Mouse (Mus musculus) activated CD4-positive, CD25-positive, alpha-beta regulatory T cell, adult 4 months (primary cell): ENCODE data around the gene Phospho2. TPM values are rescaled to one million over a fixed set of nuclear protein-coding genes. Genes with fewer than 3 reads are reported as not detected.
A peak's percentile ranks its signal among the peaks of the same experiment; 100 is the strongest.
"Not testable (repeated sequence)": the region's sequence is repeated elsewhere in the genome, so short reads cannot be mapped to it uniquely, and the experiment has no call there.

Experiments
- ATAC-seq: one replicate; pipeline ENCODE4 v1.8.0; 2017
- polyA plus RNA-seq, 2 experiments: library from polyadenylated mRNA; unstranded; fragments of 100-300 nt; shearing (Covaris generic); gene quantifications; one replicate each; pipeline ENCODE4 v1.2.1; 2017

Phospho2 gene
- 10 to 100 TPM; 44.8 to 47.8 TPM for polyA plus RNA-seq

DNA sequence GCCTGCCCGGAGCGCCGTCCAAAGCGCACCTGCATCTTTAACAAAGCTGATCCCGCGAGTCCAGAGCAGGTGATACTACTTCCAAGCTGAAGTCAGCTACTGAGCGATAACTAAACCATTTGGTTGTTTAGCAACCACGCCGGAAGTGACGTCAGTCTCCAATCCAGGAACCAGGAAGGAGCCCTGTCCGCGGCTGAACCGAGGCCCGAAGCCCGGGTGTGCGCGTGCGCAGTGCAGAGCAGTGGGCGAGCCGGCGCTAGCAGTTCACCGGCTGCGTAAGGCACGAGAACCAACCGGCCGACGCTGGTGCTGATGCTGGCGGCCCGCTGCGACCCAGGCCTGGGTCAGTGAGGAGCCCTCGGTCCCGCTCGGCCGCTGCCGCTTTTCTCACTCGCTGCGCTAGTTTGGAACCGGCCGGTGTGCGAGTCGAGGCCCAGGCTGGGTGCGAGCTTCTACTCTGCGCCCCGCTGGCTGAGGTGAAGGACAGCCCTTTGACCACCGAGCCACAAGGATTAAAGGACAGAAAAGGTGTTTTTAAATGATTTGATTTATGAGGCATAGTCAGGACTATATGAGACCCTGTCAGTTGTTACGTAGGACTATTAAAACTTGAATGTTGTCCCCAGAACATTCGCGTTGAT, at the start of gene Phospho2, which contains the start of gene Ccdc173:
Phospho2 (plus strand) TSS at position 195 of the 641 bp plus-strand sequence.
Ccdc173 (minus strand) TSS at position 147 of the 641 bp plus-strand sequence.
- ATAC-seq = peak; percentile 91

DNA sequence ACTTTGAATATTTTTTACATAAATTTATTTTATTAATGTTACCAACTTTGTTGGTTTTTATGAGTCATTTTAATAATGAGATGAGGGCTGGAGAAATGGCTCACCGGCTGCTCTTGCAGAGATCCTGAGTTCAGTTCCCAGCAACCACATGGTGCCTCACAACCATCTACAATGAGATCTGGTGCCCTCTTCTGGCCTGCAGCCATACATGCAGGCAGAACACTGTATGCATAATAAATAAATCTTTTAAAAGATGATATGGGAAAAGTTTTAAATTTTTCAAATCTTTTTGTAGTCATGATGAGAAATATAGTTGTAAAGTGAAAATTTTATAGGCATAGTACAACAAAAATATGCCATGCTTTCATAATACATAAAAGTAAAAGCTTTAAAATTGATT, 44.3 kb upstream of the Phospho2 start:
- no peak for ATAC-seq

- no peak for ATAC-seq
Observed at GRCm38 (mm10) chr2:69760980-69761379, 28.4 kb upstream of the Phospho2 start.

GRCm38 (mm10) chr2:69763340-69763739, 26.1 kb upstream of the Phospho2 start:
- ATAC-seq = no peak

DNA sequence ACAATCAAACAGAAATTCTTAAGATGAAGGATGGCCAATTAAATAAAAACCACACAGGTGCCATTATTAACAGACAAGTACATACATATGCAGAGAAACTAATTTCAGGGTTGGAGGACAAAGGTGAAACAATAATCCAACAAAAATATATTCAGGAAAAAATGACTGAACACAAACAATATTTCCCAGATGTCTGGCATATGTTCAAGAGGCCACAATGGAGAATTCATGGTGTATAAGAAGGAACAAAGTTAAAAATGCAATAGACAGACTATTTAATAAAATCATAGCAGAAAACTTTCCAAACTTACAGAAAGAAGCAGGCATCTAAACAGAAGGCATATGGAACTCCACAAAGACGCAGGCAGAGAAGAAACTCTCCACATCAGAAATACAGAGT, 24.7 kb upstream of the Phospho2 start:
- no peak for ATAC-seq

- ATAC-seq = no peak
Observed at GRCm38 (mm10) chr2:69773331-69773730, 16.1 kb upstream of the Phospho2 start.

DNA sequence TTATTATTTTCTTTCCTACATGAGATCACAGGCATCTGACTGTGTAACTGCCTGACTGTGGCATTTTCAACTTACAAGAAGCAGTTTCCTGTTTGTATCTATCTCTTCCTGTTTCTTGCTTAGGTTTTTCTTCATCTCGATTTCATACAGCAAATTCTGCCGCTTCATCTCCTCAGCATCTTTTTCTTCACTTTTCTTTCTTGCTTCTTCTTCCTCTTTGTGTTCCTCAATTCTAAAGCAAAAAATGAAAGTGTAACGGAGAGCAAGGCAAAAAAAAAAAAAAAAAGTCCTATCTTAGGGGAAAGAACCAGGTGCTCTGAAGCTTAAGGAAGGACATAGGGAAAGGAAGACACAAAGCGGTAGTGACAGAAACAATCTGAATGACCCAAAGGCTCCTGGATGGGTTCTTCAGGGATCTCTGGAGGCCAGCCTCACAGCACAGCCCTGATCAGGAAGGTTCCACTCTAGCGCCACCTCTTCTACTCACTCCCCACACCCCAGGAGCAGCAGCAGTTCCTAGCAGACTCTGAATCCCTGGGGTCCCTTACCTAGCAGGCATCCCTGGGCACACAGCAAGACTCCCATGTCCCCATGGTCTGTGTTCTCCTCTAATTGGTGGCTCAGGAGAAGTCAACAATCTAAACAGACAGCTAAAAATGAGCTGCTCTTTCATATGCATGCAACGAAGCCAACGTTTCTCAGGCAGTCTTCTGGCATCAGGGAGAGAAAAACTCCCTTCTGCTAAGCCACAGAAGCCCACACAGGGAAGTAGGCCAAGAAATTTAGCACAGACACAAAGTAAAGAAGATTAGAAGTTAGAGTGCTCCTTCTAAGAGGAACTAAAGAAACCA, 11.2 kb upstream of the Phospho2 start:
- ATAC-seq = peak; percentile 64

- ATAC-seq = peak; percentile 81
Observed at GRCm38 (mm10) chr2:69778836-69779177, 10.6 kb upstream of the Phospho2 start.

- no peak for ATAC-seq
Observed at GRCm38 (mm10) chr2:69788974-69789373, 449 bp upstream of the Phospho2 start.

DNA sequence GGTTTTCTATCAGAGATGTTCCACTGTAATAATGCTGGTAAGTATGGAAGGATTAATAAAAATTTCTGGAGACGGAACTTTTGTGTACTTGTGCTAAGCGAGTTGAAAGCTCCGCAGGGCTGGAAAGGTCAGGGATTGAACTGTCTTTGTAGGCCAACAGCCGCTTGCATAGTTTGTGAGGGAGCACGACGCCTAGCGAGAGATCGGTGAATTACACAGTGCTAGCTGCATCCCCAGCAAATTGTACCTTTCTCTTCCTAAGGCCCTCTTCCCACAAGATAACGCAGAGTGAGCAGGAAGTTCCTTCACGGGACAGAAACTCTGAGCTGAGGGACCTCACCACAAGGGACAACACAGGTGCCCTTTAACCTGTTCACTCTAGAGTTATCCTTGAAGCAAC, 862 bp downstream of the Phospho2 start:
- peak; percentile 73 for ATAC-seq

DNA sequence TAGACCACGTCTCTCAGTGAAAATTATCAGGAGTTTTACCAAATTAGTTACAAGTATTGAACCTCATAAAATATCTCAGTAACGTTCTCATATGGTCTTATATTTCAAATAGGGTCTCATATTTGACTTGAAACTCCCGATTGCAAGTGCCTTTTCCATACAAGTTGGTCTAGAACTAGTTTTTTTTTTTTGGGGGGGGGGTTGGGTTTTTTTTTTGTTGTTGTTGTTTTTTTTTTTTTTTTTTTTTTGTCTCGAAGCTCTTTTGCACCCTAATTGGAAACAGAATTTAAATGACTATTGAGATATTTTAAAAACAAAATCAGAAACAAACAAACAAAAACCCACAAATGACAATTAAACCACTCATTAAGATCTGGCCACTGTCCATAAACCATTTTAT, 1.3 kb downstream of the Phospho2 start:
- ATAC-seq = no peak

DNA sequence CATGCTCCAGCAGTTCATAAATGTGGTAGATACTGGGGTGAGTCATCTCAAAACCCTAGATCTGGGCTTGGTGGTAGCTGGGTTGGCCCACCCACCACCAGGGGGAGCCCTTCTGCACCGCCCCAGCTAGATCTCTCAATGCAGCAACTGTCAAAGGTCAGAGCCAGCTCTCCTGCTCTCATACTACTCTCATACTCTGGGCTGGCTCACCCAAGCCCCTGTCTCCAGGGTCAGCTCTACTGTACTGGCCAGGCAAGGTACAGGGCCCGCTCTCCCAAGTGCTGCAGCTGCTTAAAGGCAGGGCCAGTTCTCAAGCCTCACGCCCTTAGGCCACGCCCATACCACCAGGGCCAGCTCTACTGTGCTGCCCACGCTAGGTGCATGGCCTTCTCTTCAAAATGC, 13.5 kb downstream of the Phospho2 start:
- ATAC-seq = peak; percentile 98

DNA sequence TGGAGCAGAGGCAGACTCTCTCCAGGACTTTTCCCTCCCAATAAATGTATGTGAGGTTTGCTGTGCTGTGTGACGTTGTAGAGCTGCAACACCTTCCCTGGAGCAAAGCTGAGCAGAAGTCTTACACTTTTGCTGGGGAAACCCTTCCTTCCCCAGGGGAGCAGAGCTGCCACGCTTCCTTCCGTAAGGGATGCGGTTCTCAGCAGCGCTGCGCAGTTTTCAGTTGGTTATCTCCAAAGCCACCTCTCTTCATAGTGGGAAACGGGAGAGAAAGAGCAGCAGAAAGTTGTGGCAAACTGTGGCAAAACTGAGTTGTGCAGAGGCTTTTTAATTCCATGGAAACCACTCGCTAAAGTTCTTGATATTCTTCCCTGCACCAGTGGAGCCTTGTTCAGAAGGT, 14.3 kb downstream of the Phospho2 start:
- ATAC-seq = no peak

- not testable (repeated sequence) for ATAC-seq
Observed at GRCm38 (mm10) chr2:69804663-69805062, 15.2 kb downstream of the Phospho2 start.

GRCm38 (mm10) chr2:69810169-69810568, 20.7 kb downstream of the Phospho2 start:
- ATAC-seq = no peak

GRCm38 (mm10) chr2:69811349-69811748, 21.9 kb downstream of the Phospho2 start:
- ATAC-seq = not testable (repeated sequence)

DNA sequence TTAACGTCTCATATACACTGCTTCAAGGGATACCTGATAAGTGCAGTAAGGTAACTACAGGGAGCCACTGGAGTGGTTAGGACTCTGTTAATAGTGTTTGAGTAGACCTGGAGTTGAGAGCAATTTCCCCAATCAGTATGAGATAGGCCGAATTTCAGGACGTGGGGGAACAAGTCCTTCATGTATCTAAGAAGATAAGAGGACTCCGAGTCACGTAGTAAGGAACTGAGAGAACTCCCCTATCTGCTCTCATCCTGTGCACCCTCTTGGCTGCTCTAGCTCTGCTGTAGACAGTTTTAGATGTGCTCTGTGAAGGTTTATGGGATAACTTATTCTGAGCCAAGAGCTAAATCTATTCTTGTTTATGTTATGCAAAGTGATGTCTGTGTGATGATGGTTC, 27.2 kb downstream of the Phospho2 start:
- no peak for ATAC-seq

GRCm38 (mm10) chr2:69818350-69819085, 29.1 kb downstream of the Phospho2 start:
- no peak for ATAC-seq

DNA sequence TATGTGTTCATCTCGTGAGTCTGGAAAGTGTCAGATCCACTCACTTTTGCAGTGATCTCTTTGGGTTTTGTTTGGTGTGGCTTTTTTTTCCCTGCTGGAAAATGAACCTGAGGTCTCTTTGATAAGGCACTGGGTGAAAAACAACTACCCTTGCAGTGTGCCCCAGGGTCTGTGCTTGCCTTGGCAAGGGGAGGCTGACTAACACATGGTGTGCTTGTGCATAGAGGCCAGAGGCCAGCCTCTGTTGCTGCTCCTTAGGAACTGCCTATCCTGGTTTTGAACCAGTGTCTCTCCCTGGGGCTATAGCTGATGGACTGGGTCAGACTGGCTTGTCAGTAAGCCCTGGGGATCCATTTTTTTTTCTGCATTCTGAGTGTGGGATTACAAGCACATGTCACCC, 30.8 kb downstream of the Phospho2 start:
- no peak for ATAC-seq

DNA sequence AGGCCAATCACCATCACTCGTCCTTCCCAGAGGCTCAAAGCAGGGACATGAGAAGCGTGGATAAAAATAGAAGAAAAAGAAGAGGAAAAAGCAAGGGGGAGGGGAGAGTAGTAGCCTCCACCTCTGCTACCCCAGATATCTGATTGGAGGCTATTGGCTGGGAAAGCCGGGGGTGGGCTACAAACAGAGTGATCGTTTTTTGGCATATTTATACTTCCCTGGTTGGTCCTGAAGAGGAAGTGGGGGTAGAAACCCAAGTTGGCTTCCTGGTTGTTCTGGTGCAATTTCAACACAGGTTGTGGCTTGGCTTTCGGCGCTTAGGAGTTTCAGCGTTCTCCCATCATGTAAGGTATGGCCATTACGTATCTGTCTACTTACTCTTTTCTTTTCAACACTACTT, 32.3 kb downstream of the Phospho2 start, which contains the start of gene Klhl23:
Klhl23 (plus strand) TSS at position 234 of the 400 bp plus-strand sequence.
- ATAC-seq = no peak

DNA sequence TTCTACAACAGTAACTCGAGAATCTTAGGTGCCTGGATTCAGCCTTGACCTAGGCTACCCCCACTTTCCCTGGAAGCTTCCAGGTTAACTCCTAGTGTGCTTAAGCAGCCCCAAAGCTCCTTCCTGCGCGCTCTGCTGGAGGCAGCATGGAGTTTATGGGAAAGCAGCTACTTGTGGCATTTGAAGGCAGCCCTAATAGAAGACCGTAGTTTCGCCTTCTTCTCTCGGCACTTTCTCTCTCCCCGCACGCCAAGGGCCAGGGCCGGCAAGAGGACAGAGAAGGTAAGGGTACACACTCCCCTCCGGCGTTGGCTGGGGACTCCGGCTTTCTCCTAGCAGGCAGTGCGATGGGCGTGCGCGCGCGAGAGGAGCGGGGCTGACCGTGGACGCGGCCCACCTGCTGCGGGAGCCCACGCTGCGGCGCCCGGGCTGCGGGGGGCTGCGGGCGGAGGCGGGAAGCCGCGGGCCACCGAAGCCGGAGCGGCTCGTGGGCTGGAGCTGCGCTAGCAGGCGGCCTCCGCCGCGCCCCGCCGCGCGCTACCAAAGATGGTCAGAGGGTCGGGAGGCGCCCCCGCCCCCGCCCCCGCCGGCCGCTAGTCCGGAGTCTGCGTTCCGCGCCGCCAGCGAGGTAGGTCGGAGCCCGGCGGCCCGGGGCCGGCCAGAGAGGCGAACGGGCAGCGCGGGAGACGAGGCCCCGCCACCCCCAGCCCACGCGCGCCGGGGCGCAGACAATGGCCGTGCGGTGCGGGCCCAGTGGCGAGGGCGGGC, 33.1 kb downstream of the Phospho2 start:
- ATAC-seq = no peak

DNA sequence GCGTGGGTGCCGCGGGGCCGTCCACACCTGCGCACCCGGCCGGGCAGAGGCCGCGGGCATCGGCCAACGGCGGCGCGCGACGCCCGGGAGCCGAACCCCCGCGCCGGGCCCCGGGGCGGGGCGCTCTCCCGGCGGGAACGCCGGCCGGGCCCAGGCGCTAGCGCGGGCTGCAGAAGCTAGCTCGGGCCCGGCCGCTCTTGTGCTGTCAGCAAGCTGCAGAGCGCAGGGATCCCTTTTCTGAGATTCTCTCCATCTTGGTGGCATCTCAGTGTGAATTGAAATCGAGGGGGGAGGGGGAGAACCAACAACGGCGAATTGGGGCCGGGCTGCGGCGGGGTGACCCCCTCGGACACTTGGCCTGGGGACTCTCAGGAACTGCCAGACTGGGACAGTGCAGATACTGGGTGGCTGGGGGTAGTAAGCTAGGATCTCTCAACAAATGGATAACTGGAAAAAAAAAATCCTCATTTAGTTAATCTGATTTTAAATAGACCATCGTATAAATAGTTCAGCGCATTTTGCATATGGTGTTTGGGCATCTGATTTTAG, 33.8 kb downstream of the Phospho2 start:
- ATAC-seq = no peak
